Mouse (Mus musculus) erythroblast, embryonic 14.5 days (primary cell): ENCODE data around the gene Ehd4.

Experiments used
- GATA1 ChIP-seq: IDR thresholded peaks from 2 replicates; pipeline ENCODE4 v1.6.1; 2012; ENCODE audit warnings: low read length, inconsistent platforms, mixed read lengths
- TAL1 ChIP-seq: IDR thresholded peaks from 3 replicates; pipeline ENCODE4 v1.6.1; 2012; ENCODE audit warnings: low read length, inconsistent platforms, mixed read lengths

DNA sequence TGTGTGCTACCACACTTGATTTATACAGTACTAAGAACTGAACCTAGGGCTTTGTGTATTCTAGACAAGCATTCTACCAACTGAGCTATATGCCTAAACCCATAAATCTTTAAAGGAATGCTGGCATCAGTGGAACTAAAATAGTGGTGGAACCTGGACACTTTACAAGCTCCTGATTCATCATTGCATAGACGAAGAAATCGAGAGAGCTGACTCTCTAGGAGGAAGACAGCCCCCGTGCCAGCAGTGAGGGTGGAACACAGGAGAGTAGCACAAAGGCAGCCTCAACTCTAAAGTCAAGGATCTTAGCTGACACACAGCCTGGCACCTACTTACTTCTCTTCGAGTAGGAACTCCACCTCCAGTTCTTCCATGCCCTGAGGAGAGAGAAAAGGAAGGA is 33.8 kb upstream of the Ehd4 start:
- TF ChIP-seq GATA1, result no peak
- TF ChIP-seq TAL1, result no peak
